Mouse (Mus musculus) liver, embryonic 14.5 days (tissue): ENCODE data around the gene Dixdc1.

Experiments used
- CTCF ChIP-seq: IDR thresholded peaks from 2 replicates; pipeline ENCODE4 v1.5.1; 2016; ENCODE audit warnings: antibody characterized with exemption, low read depth, control low read depth
- EP300 ChIP-seq: IDR thresholded peaks from 2 replicates; pipeline ENCODE4 v1.6.1; 2016; ENCODE audit warnings: antibody characterized with exemption, low read depth

DNA sequence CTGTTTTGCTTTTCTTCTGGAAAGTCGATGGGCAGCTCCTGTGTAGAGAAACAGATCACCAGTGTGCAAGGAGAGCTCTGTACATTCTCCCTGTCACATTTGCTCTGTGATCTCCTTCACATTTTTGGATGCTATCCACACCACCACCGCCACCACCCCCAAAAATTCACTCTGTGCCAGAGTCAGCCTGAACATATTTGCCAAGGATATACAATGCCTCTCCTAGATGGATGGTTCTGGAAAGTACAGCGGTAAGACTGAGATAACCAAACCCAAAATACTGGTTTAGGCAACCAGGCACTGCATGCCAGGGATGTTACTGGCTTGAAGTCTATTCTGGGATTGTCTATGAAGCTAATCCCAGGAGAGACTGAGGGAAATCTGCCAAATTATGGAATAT, 2.9 kb upstream of the Dixdc1 start:
- TF ChIP-seq CTCF (no peak), EP300 (no peak)
